Mouse (Mus musculus) embryonic facial prominence, embryonic 12.5 days (tissue): Measurements from ENCODE around the gene Ccnt1. TPM values are rescaled to one million over a fixed set of nuclear protein-coding genes. Genes with fewer than 3 reads are reported as not detected.
A peak's percentile ranks its signal among the peaks of the same experiment; 100 is the strongest.

Source experiments
- ATAC-seq: fragments of 200-750 bp; cut with Nextera tagmentation; 2 replicates; pipeline ENCODE4 v1.8.0; 2017; ENCODE audit not compliant: insufficient number of reproducible peaks, insufficient read depth, low FRiP score, low TSS enrichment
- H3K27ac ChIP-seq: fragments of 300-500 bp; sonication (generic); 2 replicates; pipeline ENCODE4 v1.5.1; 2016; ENCODE audit warnings: mild to moderate bottlenecking
- H3K27me3 ChIP-seq: fragments of 300-500 bp; sonication (generic); 2 replicates; pipeline ENCODE4 v1.6.1; 2016; ENCODE audit warnings: mild to moderate bottlenecking, moderate library complexity
- H3K36me3 ChIP-seq: fragments of 300-500 bp; sonication (generic); 2 replicates; pipeline ENCODE4 v1.6.1; 2016; ENCODE audit warnings: mild to moderate bottlenecking
- H3K4me1 ChIP-seq: fragments of 300-500 bp; sonication (generic); 2 replicates; pipeline ENCODE4 v1.6.1; 2016
- H3K4me2 ChIP-seq: fragments of 300-500 bp; sonication (generic); replicated peaks from 2 replicates; pipeline ENCODE4 v1.6.1; 2016; ENCODE audit warnings: mild to moderate bottlenecking, moderate library complexity
- H3K4me3 ChIP-seq: fragments of 300-500 bp; sonication (generic); 2 replicates; pipeline ENCODE4 v1.5.1; 2016; ENCODE audit warnings: mild to moderate bottlenecking
- H3K9ac ChIP-seq: fragments of 300-500 bp; sonication (generic); 2 replicates; pipeline ENCODE4 v1.6.1; 2016; ENCODE audit warnings: mild to moderate bottlenecking, moderate library complexity
- H3K9me3 ChIP-seq: fragments of 300-500 bp; sonication (generic); 2 replicates; pipeline ENCODE4 v1.6.1; 2016; ENCODE audit warnings: mild to moderate bottlenecking, moderate library complexity
- WGBS: fragments of 180-500 bp; shearing (Covaris S2); methylation state at CpG from one replicate; pipeline ENCODE4 v1.1.7; 2016; 5-methylcytosine and 5-hydroxymethylcytosine counted together
- polyA plus RNA-seq: library from polyadenylated mRNA; unstranded; fragments of >200 nt; fragmentation: Nextera tagmentation; extraction: Ambion mirVana; gene quantifications from 2 replicates; pipeline ENCODE4 v1.2.1, GENCODE M21; 2016

Gene Ccnt1
- polyA plus RNA-seq, 1 experiment from 2014 or later: 58.0 TPM

DNA sequence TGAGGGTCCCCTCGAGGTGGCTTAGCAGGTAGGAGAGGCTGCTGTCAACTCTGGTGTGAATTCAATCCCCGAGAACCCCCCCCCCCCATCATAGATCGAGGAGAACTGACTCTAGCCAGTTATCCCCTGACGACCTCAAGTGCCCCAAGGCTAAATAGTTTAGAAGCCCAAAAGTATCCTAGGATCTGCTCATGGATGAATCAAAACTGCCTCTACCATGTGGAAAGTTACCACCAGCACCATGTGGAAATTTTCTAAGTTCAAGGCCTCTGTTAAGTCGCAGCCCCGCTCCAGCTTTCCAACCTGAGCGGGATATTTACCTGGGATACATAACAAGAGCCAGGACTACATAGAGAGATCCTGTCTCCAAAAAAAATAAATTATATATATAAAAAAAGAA is 1.5 kb downstream of the Ccnt1 start:
- peak overlapping the region; percentile 83 for H3K4me3 ChIP-seq
- no peak overlapping the region for H3K27ac ChIP-seq
- peaks cover 23% of the 10 kb centered on the region for H3K4me1 ChIP-seq
- no peak for ATAC-seq
- no peaks in the 10 kb centered on the region for H3K27me3 ChIP-seq
- 0 out of 2 replicates have a peak, but pooled peaks cover 3% of the 10 kb centered on the region for H3K36me3 ChIP-seq
- peak overlapping the region; percentile 82; the same call in 1 of the 2 replicates for H3K9ac ChIP-seq
- peak overlapping the region; percentile 84 for H3K4me2 ChIP-seq
- WGBS: 66% methylated on average over 7 of the region's 7 CpGs
- no peaks in the 10 kb centered on the region for H3K9me3 ChIP-seq

DNA sequence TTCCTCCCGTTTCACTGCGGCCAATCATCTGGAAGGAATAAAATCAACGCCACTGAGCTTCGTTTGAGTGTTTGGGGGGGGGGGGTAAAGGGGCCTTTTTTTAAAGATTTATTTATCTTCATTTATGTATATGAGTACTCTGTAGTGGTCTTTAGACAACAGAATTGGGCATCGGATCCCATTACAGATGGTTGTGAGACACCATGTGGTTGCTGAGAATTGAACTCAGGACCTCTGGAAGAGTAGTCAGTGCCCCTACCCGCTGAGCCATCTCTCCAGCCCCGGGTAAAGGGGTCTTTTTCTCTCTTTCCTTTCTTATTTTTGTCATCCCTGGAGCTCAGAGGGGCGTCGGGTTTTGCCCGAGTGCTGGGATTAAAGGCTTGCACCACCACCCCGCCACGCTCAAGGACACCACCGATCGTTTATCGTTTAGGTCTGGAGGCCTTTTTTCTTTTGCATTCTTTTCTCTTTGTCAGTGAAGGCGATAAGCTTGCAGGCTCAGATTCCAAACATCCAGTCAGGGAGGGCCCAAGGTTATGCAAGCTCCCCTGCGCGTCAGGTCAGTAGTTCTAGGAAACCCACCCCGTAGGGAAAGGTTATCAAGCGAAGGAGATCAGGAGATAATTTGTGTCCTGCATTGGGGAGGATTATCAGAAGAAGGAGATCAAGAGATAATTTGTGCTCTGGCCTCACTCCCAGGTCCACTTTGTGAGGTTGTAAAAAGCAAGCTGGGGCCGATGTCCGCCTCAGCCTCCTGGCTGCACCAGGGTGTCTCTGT is 2.3 kb downstream of the Ccnt1 start:
- Histone ChIP-seq H3K9me3 (no peaks in the 10 kb centered on the region), H3K36me3 (peaks cover 9% of the 10 kb centered on the region), H3K27ac (peak overlapping the region; percentile 95), H3K4me3 (peak overlapping the region; percentile 83), H3K4me1 (peaks cover 23% of the 10 kb centered on the region), H3K4me2 (peak overlapping the region; percentile 84), H3K27me3 (no peaks in the 10 kb centered on the region), H3K9ac (peak overlapping the region; percentile 82)
- ATAC-seq: no peak
- WGBS: 10% methylated on average over 22 of the region's 22 CpGs

DNA sequence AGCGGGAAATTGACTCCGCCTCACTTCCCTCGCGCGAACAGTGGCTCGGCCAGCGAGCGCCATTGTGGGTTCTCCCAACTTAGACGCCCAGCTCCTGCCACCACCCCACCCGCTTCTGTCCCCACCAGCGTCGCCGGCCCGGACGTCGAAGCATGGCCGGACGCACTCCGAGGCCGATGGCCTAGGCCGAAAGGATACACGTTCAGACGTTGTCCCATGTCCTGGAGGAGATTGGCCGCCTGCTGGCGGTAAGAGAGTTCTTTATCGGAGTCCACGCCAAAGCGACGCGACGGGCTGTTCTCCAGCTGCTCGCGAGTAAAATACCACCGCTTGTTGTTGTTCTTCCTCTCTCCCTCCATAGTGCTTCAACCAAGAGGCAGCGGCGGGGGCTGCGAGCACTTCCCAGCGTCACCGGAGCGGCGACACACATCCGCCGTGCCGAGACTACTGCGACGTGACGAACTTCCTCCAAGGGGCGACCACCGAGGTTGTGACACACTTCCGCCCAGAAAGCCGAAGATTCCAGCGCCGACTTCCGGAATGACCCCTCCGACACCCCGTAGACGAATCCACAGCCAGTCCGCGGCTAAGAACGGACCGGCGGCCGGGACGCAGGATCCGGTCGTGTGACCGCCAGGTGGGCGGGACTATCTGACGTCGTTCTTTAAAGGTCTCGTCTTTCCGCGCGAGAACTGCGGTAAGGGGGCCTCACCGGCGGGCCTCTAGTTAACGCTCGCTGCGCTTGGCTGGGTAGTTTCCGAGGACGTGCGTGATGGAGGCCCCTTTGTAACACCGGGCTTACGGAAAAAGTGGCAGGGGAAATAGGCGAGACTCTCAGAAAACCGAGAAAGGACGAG is 3.2 kb downstream of the Ccnt1 start:
- H3K27ac ChIP-seq: peak overlapping the region; percentile 95
- WGBS: under 1% methylated on average over 88 of the region's 88 CpGs
- ATAC-seq: peak; percentile 94
- peak overlapping the region; percentile 83 for H3K4me3 ChIP-seq
- peak overlapping the region; percentile 93 for H3K9ac ChIP-seq
- no peaks in the 10 kb centered on the region for H3K27me3 ChIP-seq
- H3K9me3 ChIP-seq: no peaks in the 10 kb centered on the region
- H3K4me1 ChIP-seq: peaks cover 23% of the 10 kb centered on the region
- peaks cover 18% of the 10 kb centered on the region for H3K36me3 ChIP-seq
- peak overlapping the region; percentile 90 for H3K4me2 ChIP-seq

DNA sequence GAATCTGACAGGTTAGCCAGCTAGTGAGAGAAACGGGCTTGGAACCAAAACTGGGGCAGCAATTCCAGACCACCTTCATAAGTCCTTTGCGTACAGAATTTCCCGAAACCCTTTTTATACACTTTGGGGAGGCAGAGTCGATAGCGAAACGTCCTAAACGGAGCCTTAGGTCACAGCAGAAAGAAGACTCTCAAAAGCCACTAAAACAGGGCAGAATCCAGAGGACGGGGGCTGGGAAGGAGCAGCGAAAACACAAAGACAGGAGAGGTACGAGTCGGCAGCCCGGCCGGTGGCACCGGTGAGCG is 3.8 kb downstream of the Ccnt1 start:
- Histone ChIP-seq H3K4me1 (peaks cover 23% of the 10 kb centered on the region), H3K27ac (peak overlapping the region; percentile 94), H3K9me3 (no peaks in the 10 kb centered on the region), H3K4me3 (peak overlapping the region; percentile 83), H3K27me3 (no peaks in the 10 kb centered on the region), H3K4me2 (peak overlapping the region; percentile 90), H3K36me3 (peaks cover 18% of the 10 kb centered on the region), H3K9ac (peak overlapping the region; percentile 93)
- no peak for ATAC-seq
- WGBS: under 1% methylated on average over 15 of the region's 15 CpGs

DNA sequence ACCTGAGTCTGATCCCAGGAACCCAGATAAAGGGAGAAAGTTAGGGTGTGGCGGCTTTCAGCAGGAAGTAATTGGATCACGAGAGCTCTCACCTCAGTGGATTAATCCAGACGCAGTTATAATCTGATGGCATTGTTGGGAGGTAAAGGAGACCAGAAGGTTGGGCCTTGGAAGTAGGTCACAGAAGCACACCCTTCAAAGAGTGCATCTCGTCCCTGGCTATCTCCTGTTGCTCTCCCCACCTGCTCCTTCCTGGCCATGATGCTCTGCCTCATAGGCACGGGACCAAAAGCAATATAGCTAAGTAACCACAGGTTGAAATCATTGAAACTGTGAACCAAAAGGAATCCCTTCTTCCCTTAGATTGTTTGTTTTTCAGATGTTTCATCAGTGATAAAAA is 13.5 kb downstream of the Ccnt1 start:
- Histone ChIP-seq H3K27ac (no peak overlapping the region), H3K9ac (no peak overlapping the region), H3K36me3 (peaks cover 58% of the 10 kb centered on the region), H3K4me1 (no peaks in the 10 kb centered on the region), H3K9me3 (no peaks in the 10 kb centered on the region), H3K27me3 (no peaks in the 10 kb centered on the region), H3K4me3 (no peak overlapping the region), H3K4me2 (no peak overlapping the region)
- no peak for ATAC-seq
- WGBS: 86% methylated on average over 5 of the region's 5 CpGs

DNA sequence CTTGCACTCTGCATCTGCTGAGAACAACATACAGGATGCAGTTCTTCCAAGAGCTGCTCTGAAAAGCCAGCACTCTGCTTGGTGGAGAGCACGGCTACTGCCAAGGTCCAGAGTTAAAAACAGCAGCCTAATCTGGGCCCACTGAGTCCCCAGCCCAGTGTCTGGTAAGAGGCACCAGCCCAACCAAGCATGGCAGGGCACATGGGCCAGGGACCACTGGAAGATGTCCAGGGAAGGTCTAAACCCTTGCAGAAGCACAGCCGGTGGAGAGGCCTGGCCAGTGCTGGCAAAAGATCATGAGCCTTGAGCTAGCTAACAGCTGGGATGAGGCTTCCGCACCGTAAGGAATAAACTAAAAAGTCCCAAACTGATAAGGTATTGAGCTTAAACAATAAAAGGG is 14.8 kb downstream of the Ccnt1 start:
- Histone ChIP-seq H3K9me3 (no peaks in the 10 kb centered on the region), H3K27me3 (no peaks in the 10 kb centered on the region), H3K4me1 (no peaks in the 10 kb centered on the region), H3K4me3 (no peak overlapping the region), H3K4me2 (no peak overlapping the region), H3K27ac (no peak overlapping the region), H3K36me3 (peaks cover 66% of the 10 kb centered on the region), H3K9ac (no peak overlapping the region)
- 97% methylated on average over 4 of the region's 4 CpGs for WGBS
- no peak for ATAC-seq

DNA sequence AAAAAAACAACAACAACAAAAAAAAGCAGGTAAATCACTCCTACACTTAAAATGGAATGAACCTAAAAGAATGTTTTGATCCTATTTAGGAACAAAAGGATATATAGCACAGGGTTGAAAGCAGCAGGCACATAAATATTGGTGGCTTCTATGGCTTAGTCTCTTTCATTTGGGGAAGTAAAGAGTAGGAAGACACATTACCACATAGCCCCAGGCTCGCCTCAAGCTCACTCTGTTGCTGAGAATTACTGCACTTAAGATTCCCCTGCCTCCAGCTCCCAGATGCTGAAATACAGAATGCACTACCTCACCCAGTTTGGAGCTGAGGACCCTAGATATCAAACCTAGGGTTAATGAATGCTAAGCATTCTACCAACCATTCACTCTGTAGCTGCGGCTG is 18.0 kb downstream of the Ccnt1 start:
- Histone ChIP-seq H3K9ac (no peak overlapping the region), H3K4me3 (no peak overlapping the region), H3K27ac (no peak overlapping the region), H3K36me3 (peaks cover 64% of the 10 kb centered on the region), H3K27me3 (no peaks in the 10 kb centered on the region), H3K4me1 (no peaks in the 10 kb centered on the region), H3K4me2 (no peak overlapping the region), H3K9me3 (no peaks in the 10 kb centered on the region)
- 85% methylated on average over 2 of the region's 2 CpGs for WGBS
- ATAC-seq: no peak

DNA sequence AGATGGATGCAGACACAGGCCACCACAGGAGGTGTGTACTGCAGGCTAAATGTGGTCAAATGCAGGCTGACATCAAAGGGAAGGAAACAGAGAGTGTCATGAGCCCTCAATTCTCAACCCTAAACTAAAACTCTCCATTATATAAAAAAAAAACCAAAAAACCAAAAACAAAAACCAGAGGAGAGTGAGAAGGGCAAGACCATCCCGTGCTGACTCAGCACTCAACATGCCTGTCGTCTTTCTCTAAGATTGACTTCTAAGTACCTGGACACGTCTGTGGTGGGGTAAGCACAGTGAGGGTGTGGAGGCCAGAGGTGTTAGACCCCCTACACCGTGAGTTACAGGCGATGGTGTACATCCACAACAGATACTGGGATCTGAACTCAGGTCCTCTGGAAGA is 23.9 kb downstream of the Ccnt1 start:
- Histone ChIP-seq H3K27ac (no peak overlapping the region), H3K9ac (no peak overlapping the region), H3K4me1 (no peaks in the 10 kb centered on the region), H3K4me3 (no peak overlapping the region), H3K4me2 (no peak overlapping the region), H3K36me3 (peaks cover 81% of the 10 kb centered on the region), H3K27me3 (no peaks in the 10 kb centered on the region), H3K9me3 (no peaks in the 10 kb centered on the region)
- 91% methylated on average over 5 of the region's 5 CpGs for WGBS
- no peak for ATAC-seq

DNA sequence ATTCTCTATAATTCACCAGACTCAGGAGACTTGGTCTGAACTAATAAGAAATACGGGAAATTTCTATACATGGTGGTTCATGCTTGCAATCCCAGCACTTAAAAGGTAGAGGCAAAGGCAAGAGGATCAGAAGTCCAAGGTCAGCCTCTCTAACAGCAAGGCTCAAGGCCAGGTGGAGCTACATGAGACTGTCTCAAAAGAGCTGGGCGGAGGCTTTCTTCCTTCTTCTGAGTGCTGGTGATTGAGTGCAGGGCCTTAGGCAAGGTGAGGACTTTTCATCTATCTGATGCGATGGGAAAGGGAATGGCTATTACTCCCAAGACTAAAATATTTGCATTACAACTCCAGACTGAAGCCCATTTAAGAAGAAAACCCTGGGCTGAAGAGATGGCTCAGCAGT is 25.6 kb downstream of the Ccnt1 start:
- no peak overlapping the region for H3K9ac ChIP-seq
- H3K36me3 ChIP-seq: peaks cover 67% of the 10 kb centered on the region
- H3K4me2 ChIP-seq: no peak overlapping the region
- WGBS: 95% methylated on average over 3 of the region's 3 CpGs
- no peak for ATAC-seq
- H3K27ac ChIP-seq: no peak overlapping the region
- H3K9me3 ChIP-seq: no peaks in the 10 kb centered on the region
- H3K4me3 ChIP-seq: no peak overlapping the region
- H3K4me1 ChIP-seq: no peaks in the 10 kb centered on the region
- H3K27me3 ChIP-seq: no peaks in the 10 kb centered on the region

DNA sequence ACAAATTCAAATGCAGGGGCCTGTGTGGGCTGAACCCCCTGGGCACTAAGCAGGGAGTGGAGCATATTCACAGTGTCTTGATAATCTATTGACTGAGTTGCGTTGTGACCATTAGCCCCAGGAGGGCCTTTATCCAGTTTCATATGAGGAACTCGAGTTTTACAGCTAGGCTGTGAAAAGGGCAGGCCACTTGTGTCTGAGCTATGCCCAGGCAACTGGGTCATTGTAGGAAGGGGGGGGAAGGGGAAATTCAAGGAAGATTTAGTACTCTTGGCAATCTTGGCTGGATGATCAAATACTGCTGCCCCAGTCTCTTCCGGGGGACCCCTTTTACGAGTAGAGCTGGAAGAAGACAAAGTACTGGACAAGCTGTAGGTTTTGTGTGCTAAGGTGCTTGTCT is 27.4 kb downstream of the Ccnt1 start:
- Histone ChIP-seq H3K9me3 (no peaks in the 10 kb centered on the region), H3K4me2 (no peak overlapping the region), H3K36me3 (peaks cover 63% of the 10 kb centered on the region), H3K4me3 (no peak overlapping the region), H3K27ac (no peak overlapping the region), H3K4me1 (no peaks in the 10 kb centered on the region), H3K9ac (no peak overlapping the region), H3K27me3 (no peaks in the 10 kb centered on the region)
- ATAC-seq: no peak
- WGBS: 86% methylated on average over 4 of the region's 4 CpGs

DNA sequence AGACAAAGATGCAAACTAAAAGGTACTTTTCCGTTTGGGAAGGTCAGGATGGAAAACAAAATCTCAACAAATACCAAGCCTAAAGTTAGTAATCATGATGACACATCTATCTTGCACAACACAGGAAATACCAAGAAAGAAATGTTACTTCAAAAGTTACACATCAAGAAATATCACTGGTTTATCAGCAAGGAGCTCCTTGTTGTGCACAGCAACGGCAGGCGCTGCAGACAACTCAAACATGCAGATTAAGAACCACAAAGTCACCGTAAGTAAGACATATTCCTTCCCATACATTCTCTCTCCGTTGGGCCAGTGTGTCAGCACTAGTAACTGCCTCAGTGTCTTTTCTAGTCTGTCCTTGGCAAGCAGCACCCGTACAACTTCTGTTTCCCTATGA is 29.7 kb downstream of the Ccnt1 start:
- no peaks in the 10 kb centered on the region for H3K27me3 ChIP-seq
- no peak for ATAC-seq
- 93% methylated on average over 6 of the region's 6 CpGs for WGBS
- H3K4me1 ChIP-seq: no peaks in the 10 kb centered on the region
- H3K9me3 ChIP-seq: no peaks in the 10 kb centered on the region
- H3K9ac ChIP-seq: no peak overlapping the region
- no peak overlapping the region for H3K4me3 ChIP-seq
- H3K27ac ChIP-seq: no peak overlapping the region
- H3K4me2 ChIP-seq: no peak overlapping the region
- peaks cover 51% of the 10 kb centered on the region for H3K36me3 ChIP-seq

DNA sequence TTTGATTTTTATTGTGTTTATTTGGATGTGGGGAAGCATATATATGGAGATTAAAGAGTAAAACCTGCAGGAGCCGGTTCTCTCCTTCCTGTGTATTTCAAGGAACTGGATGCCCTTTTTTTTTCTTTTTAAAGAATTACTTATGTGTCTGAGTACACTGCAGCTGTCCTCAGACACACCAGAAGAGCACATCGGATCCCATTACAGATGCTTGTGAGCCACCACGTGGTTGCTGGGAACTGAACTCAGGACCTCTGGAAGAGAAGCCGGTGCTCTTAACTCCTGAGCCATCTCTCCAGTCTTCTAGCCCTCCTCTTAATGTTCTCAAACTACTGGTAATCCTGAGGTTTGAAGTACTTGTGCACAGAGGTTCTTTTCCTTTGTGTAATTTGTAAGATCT is 32.8 kb downstream of the Ccnt1 start:
- Histone ChIP-seq H3K9me3 (no peaks in the 10 kb centered on the region), H3K27ac (no peak overlapping the region), H3K4me1 (no peaks in the 10 kb centered on the region), H3K27me3 (no peaks in the 10 kb centered on the region), H3K9ac (no peak overlapping the region), H3K36me3 (peaks cover 20% of the 10 kb centered on the region; the same call in 1 of the 2 replicates), H3K4me2 (no peak overlapping the region), H3K4me3 (no peak overlapping the region)
- 72% methylated on average over 4 of the region's 4 CpGs for WGBS
- no peak for ATAC-seq
